Mouse (Mus musculus) embryonic facial prominence, embryonic 11.5 days (tissue): ENCODE measurements at regions not wholly inside any gene's neighbourhood (a gene's known extent, or its start where the extent isn't known, plus 50 kb on each side); places are given as distances from the start of the nearest gene placed in this dataset.

ENCODE experiments used
- ATAC-seq: fragments of 200-750 bp; cut with Nextera tagmentation; replicated peaks from 2 replicates; pipeline ENCODE4 v1.8.0; 2017; ENCODE audit warnings: low read depth; ENCODE audit not compliant: insufficient number of reproducible peaks, low FRiP score, low TSS enrichment
- DNase-seq: peaks from one replicate; pipeline ENCODE4 v3.0.0-alpha.2; 2015; ENCODE audit warnings: low spot score
- H3K27ac ChIP-seq: fragments of 300-500 bp; sonication (generic); replicated peaks from 2 replicates; pipeline ENCODE4 v1.5.1; 2014; ENCODE audit warnings: mild to moderate bottlenecking, low read depth, low read length, control low read depth
- H3K27me3 ChIP-seq: fragments of 300-500 bp; sonication (generic); 2 replicates; pipeline ENCODE4 v1.6.1; 2014; ENCODE audit warnings: mild to moderate bottlenecking, low read length, moderate library complexity, mixed read lengths; ENCODE audit not compliant: control insufficient read depth, insufficient read depth
- H3K36me3 ChIP-seq: fragments of 300-500 bp; sonication (generic); replicated peaks from 2 replicates; pipeline ENCODE4 v1.6.1; 2014; ENCODE audit warnings: low read depth, mild to moderate bottlenecking, low read length, moderate library complexity, mixed read lengths; ENCODE audit not compliant: control insufficient read depth, insufficient read depth
- H3K4me1 ChIP-seq: fragments of 300-500 bp; sonication (generic); 2 replicates; pipeline ENCODE4 v1.6.1; 2014; ENCODE audit warnings: low read length, mixed read lengths; ENCODE audit not compliant: control insufficient read depth, insufficient read depth
- H3K4me2 ChIP-seq: fragments of 300-500 bp; sonication (generic); 2 replicates; pipeline ENCODE4 v1.6.1; 2014; ENCODE audit warnings: low read depth, mild to moderate bottlenecking, control low read depth, low read length, moderate library complexity
- H3K4me3 ChIP-seq: fragments of 300-500 bp; sonication (generic); 2 replicates; pipeline ENCODE4 v1.5.1; 2014; ENCODE audit warnings: low read depth, low read length, control low read depth
- H3K9ac ChIP-seq: fragments of 300-500 bp; sonication (generic); replicated peaks from 2 replicates; pipeline ENCODE4 v1.6.1; 2014; ENCODE audit warnings: mild to moderate bottlenecking, control low read depth, low read length
- H3K9me3 ChIP-seq: fragments of 300-500 bp; sonication (generic); replicated peaks from 2 replicates; pipeline ENCODE4 v1.6.1; 2016; ENCODE audit warnings: mild to moderate bottlenecking, low read length, inconsistent platforms, mixed read lengths; ENCODE audit not compliant: control insufficient read depth
- WGBS: fragments of 180-500 bp; shearing (Covaris S2); extraction: QIAGEN DNeasy Blood & Tissue Kit; methylation state at CpG from one replicate; pipeline ENCODE4 v1.1.7; 2014; 5-methylcytosine and 5-hydroxymethylcytosine counted together

DNA sequence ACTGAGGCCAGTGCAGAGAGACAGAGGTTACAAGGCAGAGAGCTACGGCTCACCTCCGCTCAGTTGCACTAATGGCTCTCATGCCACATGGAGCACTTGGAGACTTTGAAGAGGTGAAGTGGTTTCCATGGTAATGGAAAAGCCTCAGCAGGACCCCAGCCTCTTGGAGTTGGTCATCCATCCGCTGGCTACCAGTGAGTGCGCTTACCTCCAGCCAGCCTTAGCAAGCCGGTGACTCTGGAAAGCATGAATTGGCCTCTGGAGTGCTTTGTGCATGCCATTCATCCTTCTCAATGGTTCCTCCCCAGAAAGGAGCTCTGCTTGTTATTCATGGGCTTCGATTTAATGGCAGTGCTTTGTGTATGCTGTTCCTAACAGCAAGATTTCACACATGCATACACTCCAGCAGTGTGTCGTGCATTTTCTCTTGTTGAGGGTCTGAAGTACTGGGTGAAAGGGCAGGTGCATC lies 91.7 kb upstream of the Dyrk2 start:
- Histone ChIP-seq H3K9ac (no peak overlapping the region), H3K4me3 (no peak overlapping the region), H3K4me1 (no peaks in the 10 kb centered on the region), H3K9me3 (no peaks in the 10 kb centered on the region), H3K27me3 (no peaks in the 10 kb centered on the region), H3K36me3 (no peaks in the 10 kb centered on the region), H3K4me2 (no peak overlapping the region), H3K27ac (no peak overlapping the region)
- DNase-seq = peak; percentile 44
- peak; percentile 85 for ATAC-seq
- 62% methylated on average over 7 of the region's 7 CpGs for WGBS

DNA sequence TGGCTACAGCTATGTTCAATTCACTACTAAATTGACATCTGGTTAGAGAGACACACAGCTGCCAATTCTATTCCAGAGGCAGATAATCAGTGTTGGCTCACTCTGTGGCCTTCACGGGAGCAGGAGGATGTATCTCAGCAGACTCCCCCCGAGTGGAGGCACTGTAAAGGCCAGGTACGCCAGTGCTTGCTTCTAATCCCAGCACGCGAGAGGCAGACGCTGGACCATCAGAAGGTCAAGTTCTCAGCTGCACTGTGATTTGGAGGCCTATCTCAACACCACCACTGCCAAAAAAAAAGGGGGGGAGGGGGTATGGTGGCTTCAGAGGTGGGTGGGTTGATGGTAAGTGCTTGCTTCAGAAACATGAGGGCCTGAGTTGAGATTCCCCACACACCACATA lies 90.1 kb upstream of the Dyrk2 start:
- no peak for ATAC-seq
- H3K9me3 ChIP-seq = no peaks in the 10 kb centered on the region
- no peak overlapping the region for H3K4me3 ChIP-seq
- no peak overlapping the region for H3K4me2 ChIP-seq
- no peak overlapping the region for H3K27ac ChIP-seq
- H3K4me1 ChIP-seq = no peaks in the 10 kb centered on the region
- H3K9ac ChIP-seq = no peak overlapping the region
- H3K27me3 ChIP-seq = no peaks in the 10 kb centered on the region
- DNase-seq = no peak
- 53% methylated on average over 6 of the region's 6 CpGs for WGBS
- no peaks in the 10 kb centered on the region for H3K36me3 ChIP-seq

DNA sequence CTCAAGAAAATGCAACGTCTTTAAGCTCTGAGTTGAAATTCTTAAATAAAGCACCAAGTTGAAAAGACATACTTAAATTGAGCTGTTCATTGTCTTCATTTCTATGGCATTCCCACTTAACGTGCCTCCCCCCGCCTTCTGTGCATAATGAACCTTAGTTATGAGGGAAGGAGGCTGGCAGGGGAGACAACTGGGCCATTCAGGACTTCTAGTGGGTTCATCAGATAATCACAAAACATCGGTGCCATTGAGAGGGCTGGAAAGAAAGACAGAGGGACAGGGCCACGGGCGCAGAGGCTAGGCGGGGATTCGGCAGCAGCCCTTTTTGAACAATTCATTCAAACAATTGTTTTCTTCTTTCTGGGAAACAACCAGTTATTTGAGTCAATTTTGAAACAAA lies 89.6 kb upstream of the Dyrk2 start:
- DNase-seq (peak; percentile 35), ATAC-seq (no peak)
- Histone ChIP-seq H3K27me3 (no peaks in the 10 kb centered on the region), H3K9ac (no peak overlapping the region), H3K9me3 (no peaks in the 10 kb centered on the region), H3K4me2 (no peak overlapping the region), H3K4me3 (no peak overlapping the region), H3K27ac (no peak overlapping the region), H3K36me3 (no peaks in the 10 kb centered on the region), H3K4me1 (no peaks in the 10 kb centered on the region)
- 24% methylated on average over 8 of the region's 8 CpGs for WGBS

DNA sequence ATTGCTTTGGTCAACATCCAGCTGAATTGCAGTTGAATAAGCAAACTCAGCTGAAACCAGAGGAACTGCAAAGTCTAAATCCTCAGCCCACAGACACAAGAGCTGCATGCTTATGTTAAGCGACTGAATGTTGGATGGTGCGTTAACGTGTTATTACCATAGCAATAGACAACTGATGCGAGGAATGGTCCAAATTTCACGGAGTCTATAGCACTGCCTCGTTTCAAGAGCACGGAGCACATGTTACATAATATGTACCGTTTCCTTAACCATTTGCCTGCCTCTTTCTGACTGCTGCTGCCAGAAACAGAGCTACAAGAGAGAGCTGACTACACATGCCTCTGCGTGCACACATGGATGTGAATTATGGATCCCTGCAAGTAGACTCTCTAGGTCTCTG lies 86.3 kb upstream of the Dyrk2 start:
- ATAC-seq = no peak
- H3K27me3 ChIP-seq = no peaks in the 10 kb centered on the region
- no peak overlapping the region for H3K9ac ChIP-seq
- H3K9me3 ChIP-seq = no peaks in the 10 kb centered on the region
- H3K4me1 ChIP-seq = no peaks in the 10 kb centered on the region
- no peaks in the 10 kb centered on the region for H3K36me3 ChIP-seq
- no peak overlapping the region for H3K27ac ChIP-seq
- H3K4me2 ChIP-seq = no peak overlapping the region
- DNase-seq = no peak
- 79% methylated on average over 9 of the region's 9 CpGs for WGBS
- no peak overlapping the region for H3K4me3 ChIP-seq

DNA sequence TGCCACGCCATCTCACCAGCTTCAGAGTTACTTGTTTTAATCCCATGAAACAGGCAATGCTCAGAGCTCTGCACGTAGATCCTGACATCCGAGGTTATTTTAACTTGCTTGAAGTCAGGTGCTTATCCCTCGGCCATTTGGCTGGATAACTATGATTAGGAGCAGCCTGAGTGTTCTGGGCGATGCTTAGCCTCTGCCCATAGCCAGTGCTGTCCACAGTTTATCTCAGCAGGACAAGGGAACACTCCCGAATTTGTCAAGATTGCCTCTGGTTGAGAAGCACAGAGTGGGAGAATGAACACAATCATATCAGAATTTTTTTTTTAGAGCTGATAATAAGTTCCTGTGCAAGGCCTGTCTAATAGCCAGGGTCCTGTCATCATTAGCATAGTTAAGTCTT lies 83.4 kb upstream of the Dyrk2 start:
- no peak overlapping the region for H3K4me3 ChIP-seq
- H3K27ac ChIP-seq = no peak overlapping the region
- no peaks in the 10 kb centered on the region for H3K27me3 ChIP-seq
- no peaks in the 10 kb centered on the region for H3K36me3 ChIP-seq
- no peak overlapping the region for H3K9ac ChIP-seq
- ATAC-seq = no peak
- no peaks in the 10 kb centered on the region for H3K4me1 ChIP-seq
- H3K4me2 ChIP-seq = no peak overlapping the region
- DNase-seq = no peak
- no peaks in the 10 kb centered on the region for H3K9me3 ChIP-seq
- WGBS = 89% methylated on average over 6 of the region's 6 CpGs

DNA sequence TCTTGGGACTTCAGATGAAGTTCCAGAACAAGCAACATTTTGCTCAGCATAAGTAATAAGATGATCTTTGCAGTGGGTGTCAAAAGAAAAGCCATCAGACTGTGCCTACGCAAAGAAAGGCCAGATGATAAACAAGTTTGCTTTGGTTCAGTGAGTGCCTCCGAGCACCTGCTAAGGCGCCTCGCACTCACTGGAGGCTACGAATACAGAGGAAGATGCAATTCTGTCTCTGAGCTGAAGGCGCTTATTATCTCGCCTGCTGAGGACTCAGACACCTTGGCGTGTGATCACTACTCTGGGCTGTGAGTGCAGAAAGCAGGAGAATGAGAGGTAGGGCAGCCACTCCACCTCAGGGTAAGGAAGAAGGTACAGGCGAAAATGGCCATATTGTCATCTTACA lies 82.7 kb upstream of the Dyrk2 start:
- H3K27ac ChIP-seq = no peak overlapping the region
- H3K9me3 ChIP-seq = no peaks in the 10 kb centered on the region
- WGBS = 91% methylated on average over 9 of the region's 9 CpGs
- no peaks in the 10 kb centered on the region for H3K27me3 ChIP-seq
- ATAC-seq (no peak), DNase-seq (no peak)
- H3K4me2 ChIP-seq = no peak overlapping the region
- H3K4me3 ChIP-seq = no peak overlapping the region
- H3K36me3 ChIP-seq = no peaks in the 10 kb centered on the region
- H3K4me1 ChIP-seq = no peaks in the 10 kb centered on the region
- no peak overlapping the region for H3K9ac ChIP-seq

DNA sequence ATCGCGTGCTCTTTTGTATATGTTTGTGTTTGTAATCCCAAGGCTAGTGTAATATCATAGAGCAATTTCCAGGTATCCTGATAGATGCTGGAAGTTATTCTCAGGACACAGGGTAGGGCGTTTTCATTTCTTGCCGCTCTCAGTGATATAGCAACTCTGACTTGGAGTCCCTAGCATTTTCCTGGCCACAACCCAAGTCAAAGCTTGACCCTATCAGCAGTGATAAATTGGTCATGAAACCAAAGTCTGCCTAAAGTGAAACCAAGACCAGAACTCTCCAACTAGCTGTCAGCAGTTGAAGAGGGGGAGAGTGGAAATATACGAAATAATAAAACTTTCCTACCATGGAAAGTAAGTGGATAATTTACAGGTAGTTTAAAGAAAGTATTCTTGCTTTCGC lies 77.7 kb upstream of the Dyrk2 start:
- Histone ChIP-seq H3K4me3 (no peak overlapping the region), H3K4me2 (no peak overlapping the region), H3K27me3 (no peaks in the 10 kb centered on the region), H3K36me3 (no peaks in the 10 kb centered on the region), H3K9ac (no peak overlapping the region), H3K27ac (no peak overlapping the region), H3K4me1 (no peaks in the 10 kb centered on the region), H3K9me3 (no peaks in the 10 kb centered on the region)
- ATAC-seq (no peak), DNase-seq (no peak)
- WGBS = 86% methylated on average over 6 of the region's 6 CpGs

DNA sequence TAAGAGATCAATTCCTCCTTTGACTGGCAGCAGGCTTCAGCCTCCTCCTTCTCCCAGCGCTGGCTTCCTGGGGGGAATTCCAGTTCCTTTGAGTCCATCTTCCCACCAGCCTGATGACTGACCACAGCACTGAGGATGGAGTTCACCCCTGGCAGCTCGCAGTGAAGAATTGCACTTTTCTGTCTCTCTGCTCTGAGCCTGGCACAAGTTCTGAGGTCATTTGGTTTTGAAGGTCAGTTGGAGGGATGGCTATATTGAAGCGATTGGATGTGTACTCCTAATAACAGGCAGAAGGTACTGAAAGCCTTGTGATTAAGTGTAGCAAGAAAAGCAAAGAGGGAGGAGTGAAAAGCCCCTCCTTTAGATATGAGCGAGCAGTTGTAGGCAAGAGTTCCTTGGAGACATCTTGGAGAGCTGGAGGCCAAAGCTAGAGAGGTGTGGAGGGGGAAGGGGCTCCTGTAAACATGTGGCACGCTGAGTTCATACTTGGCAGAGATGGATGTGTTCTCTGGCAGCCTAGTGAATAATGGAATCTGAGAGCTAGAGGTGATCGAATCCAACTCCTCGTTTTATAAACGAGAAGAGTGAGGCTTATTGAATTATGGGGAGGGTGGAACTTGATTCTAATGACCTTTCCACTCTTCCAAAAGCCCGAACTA lies 77.1 kb upstream of the Dyrk2 start:
- H3K27me3 ChIP-seq = no peaks in the 10 kb centered on the region
- H3K9me3 ChIP-seq = no peaks in the 10 kb centered on the region
- H3K4me1 ChIP-seq = no peaks in the 10 kb centered on the region
- ATAC-seq = no peak
- H3K4me2 ChIP-seq = no peak overlapping the region
- WGBS = 68% methylated on average over 9 of the region's 9 CpGs
- no peak for DNase-seq
- no peak overlapping the region for H3K9ac ChIP-seq
- H3K27ac ChIP-seq = no peak overlapping the region
- no peak overlapping the region for H3K4me3 ChIP-seq
- no peaks in the 10 kb centered on the region for H3K36me3 ChIP-seq
